Mouse (Mus musculus) liver, postnatal 0 days (tissue): ENCODE measurements around the gene Hsd17b3.

Experiments used
- CTCF ChIP-seq: sonication (generic); IDR thresholded peaks from 2 replicates; pipeline ENCODE4 v1.5.1; 2016; ENCODE audit warnings: antibody characterized with exemption, low read depth
- EP300 ChIP-seq: IDR thresholded peaks from 2 replicates; pipeline ENCODE4 v1.6.1; 2016; ENCODE audit warnings: antibody characterized with exemption, low read depth, mild to moderate bottlenecking

DNA sequence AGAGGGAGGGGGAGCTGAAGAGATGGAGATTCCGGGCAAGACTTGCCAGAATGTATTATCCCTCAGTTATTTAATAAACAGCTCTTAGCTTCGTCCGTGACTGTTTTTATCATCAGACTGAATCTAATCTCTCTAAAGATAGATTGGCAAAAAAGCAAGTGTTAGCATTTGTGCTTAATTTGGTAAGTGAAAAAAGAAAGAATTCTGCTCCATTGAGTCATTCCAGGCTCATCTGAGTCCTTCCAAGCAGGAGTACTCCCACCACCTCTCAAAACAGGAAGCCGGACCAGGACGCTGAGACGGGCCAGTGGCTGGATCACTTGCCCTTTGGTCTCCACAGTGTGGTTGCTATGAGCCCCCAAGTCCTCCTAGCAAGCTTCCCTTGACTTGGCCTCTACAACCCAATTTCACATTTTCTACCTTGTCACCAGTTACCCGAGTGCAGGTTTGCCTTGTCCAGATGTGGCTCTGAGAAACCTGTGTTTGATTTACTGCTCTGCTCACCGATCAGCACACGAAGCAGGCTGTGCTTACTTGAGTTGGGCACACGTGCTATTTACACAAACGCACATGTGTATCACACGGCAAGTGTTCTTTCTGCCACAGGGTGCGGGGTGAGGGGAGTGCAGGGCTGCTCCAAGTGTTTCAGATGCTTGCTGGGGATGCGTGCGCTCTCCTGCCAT, 66.1 kb downstream of the Hsd17b3 start:
- TF ChIP-seq CTCF (no peak), EP300 (no peak)
